Mouse (Mus musculus) neural tube, embryonic 13.5 days (tissue): ENCODE data around the gene Zfp566. TPM values are rescaled to one million over a fixed set of nuclear protein-coding genes. Genes with fewer than 3 reads are reported as not detected.

Experiments
- ATAC-seq: fragments of 200-750 bp; cut with Nextera tagmentation; 2 replicates; pipeline ENCODE4 v1.8.0; 2017; ENCODE audit warnings: low read depth, mild to moderate bottlenecking, moderate TSS enrichment, moderate library complexity
- H3K27ac ChIP-seq: fragments of 300-500 bp; sonication (generic); replicated peaks from 2 replicates; pipeline ENCODE4 v1.5.1; 2015; ENCODE audit warnings: moderate library complexity, mild to moderate bottlenecking, inconsistent platforms
- H3K27me3 ChIP-seq: fragments of 300-500 bp; sonication (generic); 2 replicates; pipeline ENCODE4 v1.6.1; 2015; ENCODE audit warnings: mild to moderate bottlenecking, inconsistent platforms
- H3K36me3 ChIP-seq: fragments of 300-500 bp; sonication (generic); 2 replicates; pipeline ENCODE4 v1.6.1; 2015; ENCODE audit warnings: mild to moderate bottlenecking, inconsistent platforms
- H3K4me1 ChIP-seq: fragments of 300-500 bp; sonication (generic); replicated peaks from 2 replicates; pipeline ENCODE4 v1.6.1; 2015; ENCODE audit warnings: inconsistent platforms
- H3K4me2 ChIP-seq: fragments of 300-500 bp; sonication (generic); 2 replicates; pipeline ENCODE4 v1.6.1; 2015; ENCODE audit warnings: inconsistent platforms, mild to moderate bottlenecking, moderate library complexity
- H3K4me3 ChIP-seq: fragments of 300-500 bp; sonication (generic); 2 replicates; pipeline ENCODE4 v1.5.1; 2015; ENCODE audit warnings: mild to moderate bottlenecking, inconsistent platforms
- H3K9ac ChIP-seq: fragments of 300-500 bp; sonication (generic); 2 replicates; pipeline ENCODE4 v1.6.1; 2015; ENCODE audit warnings: moderate library complexity, mild to moderate bottlenecking, inconsistent platforms
- H3K9me3 ChIP-seq: fragments of 300-500 bp; sonication (generic); 2 replicates; pipeline ENCODE4 v1.6.1; 2016; ENCODE audit warnings: inconsistent platforms
- WGBS: fragments of 180-500 bp; shearing (Covaris S2); methylation state at CpG from one replicate; pipeline ENCODE4 v1.1.7; 2015; 5-methylcytosine and 5-hydroxymethylcytosine counted together
- polyA plus RNA-seq: library from polyadenylated mRNA; unstranded; fragments of >200 nt; fragmentation: Nextera tagmentation; extraction: Ambion mirVana; gene quantifications from 2 replicates; pipeline ENCODE4 v1.2.1, GENCODE M21; 2015

Zfp566 gene
- polyA plus RNA-seq, 1 experiment from 2014 or later = 16.2 TPM

GRCm38 (mm10) chr7:30093918-30094415, 3.6 kb upstream of the Zfp566 start:
- peak overlapping the region; percentile 62 for H3K4me3 ChIP-seq
- peak overlapping the region; percentile 88 for H3K9ac ChIP-seq
- H3K4me1 ChIP-seq = peaks cover 36% of the 10 kb centered on the region
- H3K9me3 ChIP-seq = no peaks in the 10 kb centered on the region
- ATAC-seq = no peak
- peak overlapping the region; percentile 84 for H3K4me2 ChIP-seq
- peaks cover 17% of the 10 kb centered on the region for H3K36me3 ChIP-seq
- 77% methylated on average over 6 of the region's 6 CpGs for WGBS
- no peaks in the 10 kb centered on the region for H3K27me3 ChIP-seq
- H3K27ac ChIP-seq = peak overlapping the region; percentile 98; the same call in 1 of the 2 replicates

- no peaks in the 10 kb centered on the region for H3K27me3 ChIP-seq
- H3K27ac ChIP-seq = no peak overlapping the region
- H3K9me3 ChIP-seq = no peaks in the 10 kb centered on the region
- peaks cover 6% of the 10 kb centered on the region for H3K36me3 ChIP-seq
- H3K4me2 ChIP-seq = no peak overlapping the region
- H3K9ac ChIP-seq = no peak overlapping the region
- no peak for ATAC-seq
- 86% methylated on average over 9 of the region's 9 CpGs for WGBS
- H3K4me1 ChIP-seq = peaks cover 47% of the 10 kb centered on the region
- H3K4me3 ChIP-seq = no peak overlapping the region
These were observed 2.3 kb upstream of the Zfp566 start for GRCm38 (mm10) chr7:30092666-30093065.

GRCm38 (mm10) chr7:30090970-30091585, 751 bp upstream of the Zfp566 start:
- H3K4me1 ChIP-seq = peaks cover 38% of the 10 kb centered on the region
- peaks cover 13% of the 10 kb centered on the region for H3K36me3 ChIP-seq
- WGBS = 8% methylated on average over 9 of the region's 9 CpGs
- peak overlapping the region; percentile 67 for H3K4me2 ChIP-seq
- H3K9me3 ChIP-seq = no peaks in the 10 kb centered on the region
- H3K9ac ChIP-seq = peak overlapping the region; percentile 78
- H3K4me3 ChIP-seq = peak overlapping the region; percentile 54
- H3K27me3 ChIP-seq = no peaks in the 10 kb centered on the region
- ATAC-seq = peak; percentile 6; the same call in 1 of the 2 replicates
- H3K27ac ChIP-seq = peak overlapping the region; percentile 85

GRCm38 (mm10) chr7:30089405-30089804, 922 bp downstream of the Zfp566 start:
- ATAC-seq = no peak
- H3K27me3 ChIP-seq = no peaks in the 10 kb centered on the region
- no peaks in the 10 kb centered on the region for H3K9me3 ChIP-seq
- H3K4me3 ChIP-seq = peak overlapping the region; percentile 54
- peaks cover 29% of the 10 kb centered on the region for H3K36me3 ChIP-seq
- peak overlapping the region; percentile 78 for H3K9ac ChIP-seq
- H3K4me2 ChIP-seq = peak overlapping the region; percentile 67
- 20% methylated on average over 6 of the region's 6 CpGs for WGBS
- H3K27ac ChIP-seq = no peak overlapping the region; the same call in 1 of the 2 replicates
- peaks cover 33% of the 10 kb centered on the region for H3K4me1 ChIP-seq

GRCm38 (mm10) chr7:30086524-30086923, 3.8 kb downstream of the Zfp566 start:
- peaks cover 27% of the 10 kb centered on the region for H3K4me1 ChIP-seq
- no peak overlapping the region for H3K4me3 ChIP-seq
- H3K9me3 ChIP-seq = no peaks in the 10 kb centered on the region
- H3K9ac ChIP-seq = no peak overlapping the region
- peaks cover 51% of the 10 kb centered on the region for H3K36me3 ChIP-seq
- WGBS = 92% methylated on average over 9 of the region's 9 CpGs
- no peak overlapping the region for H3K4me2 ChIP-seq
- no peaks in the 10 kb centered on the region for H3K27me3 ChIP-seq
- H3K27ac ChIP-seq = no peak overlapping the region
- ATAC-seq = no peak

- peak; percentile 92 for ATAC-seq
- Histone ChIP-seq H3K27me3 (no peaks in the 10 kb centered on the region), H3K4me3 (peak within 1 kb of the TSS; percentile 80), H3K4me2 (peak within 1 kb of the TSS; percentile 95), H3K4me1 (peaks cover 14% of the 10 kb centered on the region; the same call in 1 of the 2 replicates), H3K9me3 (no peaks in the 10 kb centered on the region), H3K27ac (peak within 1 kb of the TSS; percentile 90), H3K9ac (peak within 1 kb of the TSS; percentile 87), H3K36me3 (peaks cover 50% of the 10 kb centered on the region)
- WGBS = under 1% methylated on average over 50 of the region's 50 CpGs
These were observed 17.9 kb downstream of the Zfp566 start, which contains the start of gene Zfp82 for GRCm38 (mm10) chr7:30072146-30073028. TSS of gene Zfp82 (minus strand) at chr7:30072900.

- Histone ChIP-seq H3K4me1 (no peaks in the 10 kb centered on the region), H3K36me3 (peaks cover 89% of the 10 kb centered on the region), H3K27me3 (no peaks in the 10 kb centered on the region), H3K4me2 (no peak overlapping the region), H3K9ac (no peak overlapping the region), H3K4me3 (no peak overlapping the region), H3K27ac (no peak overlapping the region), H3K9me3 (no peaks in the 10 kb centered on the region)
- 78% methylated on average over 5 of the region's 5 CpGs for WGBS
- ATAC-seq = no peak
These were observed 25.7 kb downstream of the Zfp566 start for GRCm38 (mm10) chr7:30064622-30065021.

- Histone ChIP-seq H3K9ac (no peak overlapping the region), H3K4me3 (no peak overlapping the region), H3K27me3 (no peaks in the 10 kb centered on the region), H3K4me2 (no peak overlapping the region), H3K4me1 (no peaks in the 10 kb centered on the region), H3K36me3 (peaks cover 87% of the 10 kb centered on the region), H3K27ac (no peak overlapping the region), H3K9me3 (no peaks in the 10 kb centered on the region)
- no peak for ATAC-seq
- 94% methylated on average over 5 of the region's 5 CpGs for WGBS
These were observed 27.8 kb downstream of the Zfp566 start for GRCm38 (mm10) chr7:30062478-30062877.

- Histone ChIP-seq H3K9ac (no peak overlapping the region), H3K36me3 (peaks cover 92% of the 10 kb centered on the region), H3K4me1 (no peaks in the 10 kb centered on the region), H3K27me3 (no peaks in the 10 kb centered on the region), H3K27ac (no peak overlapping the region), H3K9me3 (no peaks in the 10 kb centered on the region), H3K4me2 (no peak overlapping the region), H3K4me3 (no peak overlapping the region)
- no peak for ATAC-seq
- 90% methylated on average over 6 of the region's 6 CpGs for WGBS
These were observed 30.0 kb downstream of the Zfp566 start for GRCm38 (mm10) chr7:30060341-30060740.

- H3K9me3 ChIP-seq = no peaks in the 10 kb centered on the region
- H3K36me3 ChIP-seq = peaks cover 40% of the 10 kb centered on the region
- H3K4me3 ChIP-seq = no peak overlapping the region
- WGBS = 10% methylated on average over 3 of the region's 3 CpGs
- no peak overlapping the region for H3K27ac ChIP-seq
- H3K4me2 ChIP-seq = no peak overlapping the region
- H3K4me1 ChIP-seq = peaks cover 15% of the 10 kb centered on the region
- H3K9ac ChIP-seq = no peak overlapping the region
- no peak for ATAC-seq
- no peaks in the 10 kb centered on the region for H3K27me3 ChIP-seq
These were observed 36.7 kb downstream of the Zfp566 start for GRCm38 (mm10) chr7:30053591-30053990.

- peak within 1 kb of the TSS; percentile 77 for H3K4me2 ChIP-seq
- peak within 1 kb of the TSS; percentile 92 for H3K27ac ChIP-seq
- H3K36me3 ChIP-seq = peaks cover 19% of the 10 kb centered on the region
- H3K27me3 ChIP-seq = no peaks in the 10 kb centered on the region
- peak within 1 kb of the TSS; percentile 82 for H3K4me3 ChIP-seq
- ATAC-seq = peak; percentile 99
- under 1% methylated on average over 40 of the region's 40 CpGs for WGBS
- H3K9me3 ChIP-seq = no peaks in the 10 kb centered on the region
- H3K4me1 ChIP-seq = peaks cover 15% of the 10 kb centered on the region
- H3K9ac ChIP-seq = peak within 1 kb of the TSS; percentile 96
These were observed 39.3 kb downstream of the Zfp566 start, which contains the start of gene Zfp14 for GRCm38 (mm10) chr7:30050882-30051548. TSS of gene Zfp14 (minus strand) at chr7:30051380.
